Mouse (Mus musculus) heart, embryonic 10.5 days (tissue): ENCODE results near the gene Olfr1231. TPM values are rescaled to one million over a fixed set of nuclear protein-coding genes. Genes with fewer than 3 reads are reported as not detected.

Experiments used
- DNase-seq: peaks from one replicate; pipeline ENCODE4 v3.0.0-alpha.2; 2017; ENCODE audit warnings: low spot score
- H3K27ac ChIP-seq: fragments of 300-500 bp; sonication (generic); 2 replicates; pipeline ENCODE4 v1.5.1; 2016; ENCODE audit warnings: mild to moderate bottlenecking
- H3K27me3 ChIP-seq: fragments of 300-500 bp; sonication (generic); 2 replicates; pipeline ENCODE4 v1.6.1; 2016; ENCODE audit warnings: mild to moderate bottlenecking; ENCODE audit not compliant: poor library complexity, insufficient read depth, severe bottlenecking
- H3K36me3 ChIP-seq: fragments of 300-500 bp; sonication (generic); 2 replicates; pipeline ENCODE4 v1.6.1; 2016; ENCODE audit warnings: mild to moderate bottlenecking, moderate library complexity
- H3K4me1 ChIP-seq: fragments of 300-500 bp; sonication (generic); 2 replicates; pipeline ENCODE4 v1.6.1; 2016; ENCODE audit warnings: mild to moderate bottlenecking
- H3K4me3 ChIP-seq: fragments of 300-500 bp; sonication (generic); 2 replicates; pipeline ENCODE4 v1.5.1; 2016; ENCODE audit warnings: mild to moderate bottlenecking, moderate library complexity
- H3K9me3 ChIP-seq: fragments of 300-500 bp; sonication (generic); 2 replicates; pipeline ENCODE4 v1.6.1; 2016; ENCODE audit warnings: mild to moderate bottlenecking, moderate library complexity
- WGBS: fragments of 180-500 bp; shearing (Covaris S2); methylation state at CpG from one replicate; pipeline ENCODE4 v1.1.7; 2016; 5-methylcytosine and 5-hydroxymethylcytosine counted together
- polyA plus RNA-seq: library from polyadenylated mRNA; unstranded; fragments of >200 nt; fragmentation: Nextera tagmentation; extraction: Ambion mirVana; gene quantifications from 2 replicates; pipeline ENCODE4 v1.2.1, GENCODE M21; 2016

Olfr1231 gene
- not detected in 2 replicates for polyA plus RNA-seq

DNA sequence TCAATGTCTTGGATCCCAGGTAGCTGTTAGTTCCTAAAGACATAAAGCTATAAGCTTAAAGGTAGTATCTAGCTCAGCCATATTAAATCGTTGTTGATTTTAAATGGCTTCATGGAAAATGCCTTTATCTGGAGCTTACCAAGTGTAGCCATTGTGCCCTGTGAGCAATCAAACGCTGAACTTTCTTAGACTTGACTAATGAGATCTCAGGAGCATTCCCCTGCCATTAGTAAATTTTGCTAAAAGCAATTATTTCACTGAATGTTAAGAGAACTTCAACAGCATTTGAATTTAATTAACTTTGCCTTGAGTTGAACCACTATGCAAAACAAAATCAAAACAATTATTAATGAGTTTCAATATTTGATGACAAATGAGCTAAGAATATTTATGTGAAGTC lies at the start of gene Olfr1231:
Gene Olfr1231 (minus strand): TSS at position 101 of the 400 bp plus-strand sequence.
- no peak within 1 kb of the TSS for H3K4me3 ChIP-seq
- no peaks in the 10 kb centered on the region for H3K9me3 ChIP-seq
- DNase-seq = no peak
- H3K27ac ChIP-seq = no peak within 1 kb of the TSS
- no peaks in the 10 kb centered on the region for H3K36me3 ChIP-seq
- no peaks in the 10 kb centered on the region for H3K4me1 ChIP-seq
- 71% methylated on average over 2 of the region's 2 CpGs for WGBS
- no peaks in the 10 kb centered on the region for H3K27me3 ChIP-seq

DNA sequence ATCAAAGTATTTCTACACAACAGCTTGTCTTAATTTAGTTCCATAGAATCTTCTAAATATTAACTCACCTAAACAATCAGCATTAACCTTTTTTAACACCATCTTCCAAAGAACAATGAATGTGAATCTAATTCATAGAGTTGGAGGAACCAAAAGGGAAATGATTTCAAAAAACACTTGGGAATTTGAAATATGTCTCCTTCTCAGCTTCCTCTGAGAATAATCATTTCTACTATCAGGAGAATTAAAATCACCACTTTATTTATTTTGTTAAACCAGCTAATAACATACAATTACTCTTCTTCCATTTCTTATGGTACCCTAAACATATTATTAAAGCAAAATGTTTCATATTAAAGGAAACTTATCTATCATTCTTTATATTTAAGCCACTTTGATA lies 35.4 kb upstream of the Olfr1231 start, which contains the start of gene Olfr1233:
Gene Olfr1233 (minus strand): TSS at position 101 of the 400 bp plus-strand sequence.
- H3K9me3 ChIP-seq = no peaks in the 10 kb centered on the region
- no peaks in the 10 kb centered on the region for H3K27me3 ChIP-seq
- no peak for DNase-seq
- no peak within 1 kb of the TSS for H3K4me3 ChIP-seq
- H3K4me1 ChIP-seq = no peaks in the 10 kb centered on the region
- no peak within 1 kb of the TSS for H3K27ac ChIP-seq
- no peaks in the 10 kb centered on the region for H3K36me3 ChIP-seq

DNA sequence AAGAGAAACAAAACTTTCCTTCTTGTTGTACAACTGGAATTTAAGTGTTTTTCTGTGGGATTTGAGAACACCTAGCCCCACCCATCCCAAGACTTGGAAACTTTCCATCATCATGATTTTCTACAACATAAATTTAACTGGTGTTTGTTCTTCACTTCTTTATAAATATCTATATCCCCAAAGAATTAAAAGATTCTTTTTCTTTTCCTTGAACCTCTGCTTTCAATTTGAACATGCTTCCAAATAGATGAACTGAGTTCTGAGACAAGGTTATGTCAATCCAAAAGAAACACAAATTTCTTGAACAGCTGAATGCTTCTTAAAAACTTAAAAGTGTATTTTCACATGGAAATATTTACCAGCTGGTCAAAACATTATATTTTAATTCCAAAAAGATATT lies 22.7 kb upstream of the Olfr1231 start, which contains the start of gene Olfr1232:
Gene Olfr1232 (minus strand): TSS at position 101 of the 400 bp plus-strand sequence.
- Histone ChIP-seq H3K9me3 (no peaks in the 10 kb centered on the region), H3K27me3 (no peaks in the 10 kb centered on the region), H3K36me3 (no peaks in the 10 kb centered on the region), H3K4me3 (no peak within 1 kb of the TSS), H3K4me1 (no peaks in the 10 kb centered on the region), H3K27ac (no peak within 1 kb of the TSS)
- DNase-seq = no peak

DNA sequence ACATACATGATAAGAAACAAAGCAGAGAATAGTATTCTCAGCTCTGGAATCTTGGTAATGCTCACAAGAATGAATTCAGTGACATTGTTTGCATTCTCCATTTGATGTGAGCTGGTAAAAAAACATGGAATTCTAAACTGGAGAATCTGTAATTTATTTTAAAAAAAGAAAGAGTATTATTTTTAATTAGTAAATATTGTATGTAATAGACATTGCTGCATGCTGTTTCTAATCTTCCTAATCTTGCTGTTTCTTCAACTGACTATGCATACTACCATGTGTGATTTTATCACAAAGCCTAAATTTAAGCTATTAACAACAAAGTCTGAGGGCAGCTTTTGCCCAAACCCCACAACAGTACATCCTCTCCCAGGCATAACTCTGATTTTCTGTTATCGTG lies 9.7 kb downstream of the Olfr1231 start, which contains the start of gene Olfr1230:
Gene Olfr1230 (minus strand): TSS at position 101 of the 400 bp plus-strand sequence.
- WGBS = 81% methylated on average over 1 of the region's 1 CpGs
- no peak for DNase-seq
- Histone ChIP-seq H3K27ac (no peak within 1 kb of the TSS), H3K4me3 (no peak within 1 kb of the TSS), H3K4me1 (no peaks in the 10 kb centered on the region), H3K27me3 (no peaks in the 10 kb centered on the region), H3K9me3 (no peaks in the 10 kb centered on the region), H3K36me3 (no peaks in the 10 kb centered on the region)

DNA sequence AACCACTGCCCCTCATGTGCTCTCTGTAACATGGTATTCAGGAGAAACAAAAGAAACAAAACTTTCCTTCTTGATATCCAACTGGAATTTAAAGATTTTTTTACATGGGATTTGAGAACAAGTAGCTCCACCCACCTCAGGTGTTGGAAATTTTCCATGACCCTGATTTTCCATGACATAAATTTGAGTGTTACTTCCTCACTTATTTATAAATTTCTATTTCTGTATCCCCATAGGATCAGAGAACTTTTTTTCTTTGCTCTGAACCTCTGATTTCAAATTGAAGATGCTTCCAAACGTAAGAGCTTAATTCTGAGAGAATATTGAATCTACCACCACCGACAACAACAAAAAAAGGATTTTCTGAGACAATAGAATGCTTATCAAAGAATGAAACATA lies 19.0 kb downstream of the Olfr1231 start, which contains the start of gene Olfr1229:
Gene Olfr1229 (minus strand): TSS at position 101 of the 400 bp plus-strand sequence.
- DNase-seq = no peak
- H3K36me3 ChIP-seq = no peaks in the 10 kb centered on the region
- WGBS = 76% methylated on average over 2 of the region's 2 CpGs
- H3K27ac ChIP-seq = no peak within 1 kb of the TSS
- no peaks in the 10 kb centered on the region for H3K4me1 ChIP-seq
- H3K4me3 ChIP-seq = no peak within 1 kb of the TSS
- no peaks in the 10 kb centered on the region for H3K27me3 ChIP-seq
- H3K9me3 ChIP-seq = no peaks in the 10 kb centered on the region

DNA sequence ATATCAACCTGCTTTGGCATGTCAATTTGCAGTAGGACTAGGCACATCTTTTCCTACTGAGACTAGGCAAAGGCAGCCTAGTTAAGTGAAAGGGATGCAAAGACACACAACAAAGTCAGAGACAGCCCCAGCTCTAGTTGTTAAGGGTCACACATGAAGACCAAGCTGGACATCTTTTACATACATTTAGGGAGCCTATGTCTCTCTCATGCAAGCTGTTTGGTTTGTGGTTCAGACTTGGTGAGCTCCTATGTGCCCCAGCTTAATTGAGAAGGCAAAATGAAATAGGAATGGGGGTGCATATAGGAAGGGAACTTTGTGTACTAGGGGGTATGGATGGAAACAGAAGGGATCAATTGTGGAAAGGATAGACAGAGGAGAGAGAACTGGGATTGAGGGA lies 52.9 kb downstream of the Olfr1231 start, which contains the start of gene Olfr1228:
Gene Olfr1228 (minus strand): TSS at position 101 of the 400 bp plus-strand sequence.
- Histone ChIP-seq H3K36me3 (no peaks in the 10 kb centered on the region), H3K4me3 (no peak within 1 kb of the TSS), H3K4me1 (no peaks in the 10 kb centered on the region), H3K27me3 (no peaks in the 10 kb centered on the region), H3K27ac (no peak within 1 kb of the TSS), H3K9me3 (no peaks in the 10 kb centered on the region)
- DNase-seq = no peak

Other genes with a start within 250 kb of the Olfr1231 start
- gene Olfr1218, start 245.9 kb downstream of the Olfr1231 start, polyA plus RNA-seq = not detected in 2 replicates
- not detected in 2 replicates for gene Olfr1219, start 223.6 kb downstream of the Olfr1231 start, polyA plus RNA-seq
- not detected in 2 replicates for gene Olfr1220, start 200.2 kb downstream of the Olfr1231 start, polyA plus RNA-seq
- not detected in 2 replicates for gene Olfr1221, start 189.8 kb downstream of the Olfr1231 start, polyA plus RNA-seq
- gene Olfr1222, start 174.0 kb downstream of the Olfr1231 start, polyA plus RNA-seq = not detected in 2 replicates
- not detected in 2 replicates for gene Olfr1223, start 155.5 kb downstream of the Olfr1231 start, polyA plus RNA-seq
- gene Olfr1224-ps1, start 143.0 kb downstream of the Olfr1231 start, polyA plus RNA-seq = not detected in 2 replicates
- gene Olfr1225, start 132.4 kb downstream of the Olfr1231 start, polyA plus RNA-seq = not detected in 2 replicates
- gene Olfr1226, start 107.0 kb downstream of the Olfr1231 start, polyA plus RNA-seq = not detected in 2 replicates
- not detected in 2 replicates for gene Olfr1228, start 53.0 kb downstream of the Olfr1231 start, polyA plus RNA-seq
- gene Olfr1229, start 19.1 kb downstream of the Olfr1231 start, polyA plus RNA-seq = not detected in 2 replicates
- not detected in 2 replicates for gene Olfr1230, start 9.8 kb downstream of the Olfr1231 start, polyA plus RNA-seq
- not detected in 2 replicates for gene Olfr1232, start 22.6 kb upstream of the Olfr1231 start, polyA plus RNA-seq
- not detected in 2 replicates for gene Olfr1233, start 35.3 kb upstream of the Olfr1231 start, polyA plus RNA-seq
- gene Olfr1234, start 57.8 kb upstream of the Olfr1231 start, polyA plus RNA-seq = not detected in 2 replicates
- not detected in 2 replicates for gene Olfr1238, start 102.6 kb upstream of the Olfr1231 start, polyA plus RNA-seq
- gene Olfr1239, start 113.3 kb upstream of the Olfr1231 start, polyA plus RNA-seq = not detected in 2 replicates
- not detected in 2 replicates for gene Olfr1240, start 135.9 kb upstream of the Olfr1231 start, polyA plus RNA-seq
- not detected in 2 replicates for gene Olfr1241, start 180.1 kb upstream of the Olfr1231 start, polyA plus RNA-seq
- not detected in 2 replicates for gene Olfr1242, start 191.3 kb upstream of the Olfr1231 start, polyA plus RNA-seq
- not detected in 2 replicates for gene Olfr1243, start 224.4 kb upstream of the Olfr1231 start, polyA plus RNA-seq